Mouse (Mus musculus): ENCODE measurements at regions not wholly inside any gene's neighbourhood (a gene's known extent, or its start where the extent isn't known, plus 50 kb on each side); places are given as distances from the start of the nearest gene placed in this dataset.

DNA sequence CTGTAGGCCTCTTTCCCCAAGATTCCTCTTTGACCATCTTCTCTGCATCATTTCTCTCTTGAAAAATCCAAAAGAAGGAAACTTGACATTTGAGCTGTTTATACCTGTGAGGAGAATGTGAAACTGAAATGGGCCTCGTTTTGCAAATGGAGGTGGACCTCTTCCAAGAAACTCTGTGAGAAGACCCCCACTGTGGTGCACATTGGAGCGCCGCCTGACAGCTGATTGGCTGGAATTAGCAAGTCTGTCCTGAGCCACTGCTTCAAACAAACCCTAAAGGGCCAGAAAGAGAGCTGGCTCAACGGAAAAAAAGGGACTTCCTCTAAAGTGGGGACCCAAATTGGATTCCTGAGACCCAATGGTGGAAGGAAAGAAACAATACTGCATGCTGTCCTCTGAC lies 250.9 kb upstream of the Trpc7 start:
- no peak for ATAC-seq (replicated peaks; ENCODE audit: low FRiP score, low TSS enrichment, low read depth)
- DNase-seq (ENCODE audit: low spot score): no peak
- H3K4me1 ChIP-seq (replicated peaks; ENCODE audit: control insufficient read depth, insufficient read depth, low read length): no peaks in the 10 kb centered on the region
- WGBS: 43% methylated on average over 4 of the region's 4 CpGs
- no peaks in the 10 kb centered on the region for H3K36me3 ChIP-seq (ENCODE audit: control insufficient read depth, insufficient read depth, low read length)
- no peaks in the 10 kb centered on the region for H3K27me3 ChIP-seq (replicated peaks; ENCODE audit: control insufficient read depth, insufficient read depth, low read length)
- H3K9ac ChIP-seq (ENCODE audit: low read length): no peak overlapping the region
- no peaks in the 10 kb centered on the region for H3K9me3 ChIP-seq (ENCODE audit: control insufficient read depth, low read length)
- no peak overlapping the region for H3K4me2 ChIP-seq (ENCODE audit: low read length)
- H3K27ac ChIP-seq (ENCODE audit: low read depth): no peak overlapping the region
- H3K4me3 ChIP-seq (ENCODE audit: low read depth, low read length): no peak overlapping the region

DNA sequence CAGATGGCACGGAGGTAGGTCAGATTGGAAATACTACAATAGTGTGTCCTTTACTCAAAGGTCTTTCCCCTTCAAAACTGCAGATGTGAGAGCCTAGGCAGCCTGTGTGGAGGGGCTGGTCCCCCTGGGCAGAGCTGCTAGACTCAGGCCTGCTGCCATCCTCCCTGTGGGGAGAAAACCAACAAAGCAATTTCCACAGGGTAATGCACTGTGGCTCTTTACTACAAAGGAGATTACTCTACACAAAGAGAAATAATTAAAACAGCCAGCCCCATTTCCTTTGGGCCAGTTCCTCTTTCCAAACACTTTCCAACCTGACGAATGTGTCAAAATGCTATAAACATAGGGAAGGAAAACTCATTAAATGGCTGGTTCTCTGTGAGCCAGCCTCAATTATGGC lies 250.0 kb upstream of the Trpc7 start:
- Histone ChIP-seq H3K9me3 (ENCODE audit: control insufficient read depth, low read length) (no peaks in the 10 kb centered on the region), H3K27me3 (replicated peaks; ENCODE audit: control insufficient read depth, insufficient read depth, low read length) (no peaks in the 10 kb centered on the region), H3K36me3 (ENCODE audit: control insufficient read depth, insufficient read depth, low read length) (no peaks in the 10 kb centered on the region), H3K4me2 (ENCODE audit: low read length) (no peak overlapping the region), H3K4me1 (replicated peaks; ENCODE audit: control insufficient read depth, insufficient read depth, low read length) (no peaks in the 10 kb centered on the region), H3K27ac (ENCODE audit: low read depth) (no peak overlapping the region), H3K4me3 (ENCODE audit: low read depth, low read length) (no peak overlapping the region), H3K9ac (ENCODE audit: low read length) (no peak overlapping the region)
- ATAC-seq (replicated peaks; ENCODE audit: low FRiP score, low TSS enrichment, low read depth): no peak
- 65% methylated on average over 2 of the region's 2 CpGs for WGBS
- no peak for DNase-seq (ENCODE audit: low spot score)

DNA sequence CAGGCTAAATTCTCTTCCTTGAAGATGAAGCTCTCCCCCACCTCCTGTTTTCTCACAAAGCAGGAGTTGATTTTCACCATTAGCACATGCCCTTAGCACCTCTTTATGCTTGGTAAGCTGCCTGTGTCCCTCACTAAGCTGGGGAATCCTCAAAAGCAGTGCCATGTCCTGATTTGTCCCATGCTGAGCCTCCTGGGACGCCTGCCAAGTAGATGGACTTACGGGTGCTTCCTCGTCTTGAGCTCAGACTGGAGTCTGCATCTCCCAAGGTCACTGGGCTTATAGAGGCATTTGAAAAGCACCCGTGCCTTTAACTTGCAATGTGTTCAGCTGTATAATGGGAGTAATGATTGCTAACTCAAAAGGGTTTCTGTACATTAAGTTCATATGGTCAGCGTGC lies 247.1 kb upstream of the Trpc7 start:
- Histone ChIP-seq H3K36me3 (ENCODE audit: control insufficient read depth, insufficient read depth, low read length) (no peaks in the 10 kb centered on the region), H3K4me3 (ENCODE audit: low read depth, low read length) (no peak overlapping the region), H3K9me3 (ENCODE audit: control insufficient read depth, low read length) (no peaks in the 10 kb centered on the region), H3K4me1 (replicated peaks; ENCODE audit: control insufficient read depth, insufficient read depth, low read length) (no peaks in the 10 kb centered on the region), H3K4me2 (ENCODE audit: low read length) (no peak overlapping the region), H3K27ac (ENCODE audit: low read depth) (no peak overlapping the region), H3K27me3 (replicated peaks; ENCODE audit: control insufficient read depth, insufficient read depth, low read length) (no peaks in the 10 kb centered on the region), H3K9ac (ENCODE audit: low read length) (no peak overlapping the region)
- 62% methylated on average over 5 of the region's 5 CpGs for WGBS
- ATAC-seq (replicated peaks; ENCODE audit: low FRiP score, low TSS enrichment, low read depth): no peak
- no peak for DNase-seq (ENCODE audit: low spot score)

DNA sequence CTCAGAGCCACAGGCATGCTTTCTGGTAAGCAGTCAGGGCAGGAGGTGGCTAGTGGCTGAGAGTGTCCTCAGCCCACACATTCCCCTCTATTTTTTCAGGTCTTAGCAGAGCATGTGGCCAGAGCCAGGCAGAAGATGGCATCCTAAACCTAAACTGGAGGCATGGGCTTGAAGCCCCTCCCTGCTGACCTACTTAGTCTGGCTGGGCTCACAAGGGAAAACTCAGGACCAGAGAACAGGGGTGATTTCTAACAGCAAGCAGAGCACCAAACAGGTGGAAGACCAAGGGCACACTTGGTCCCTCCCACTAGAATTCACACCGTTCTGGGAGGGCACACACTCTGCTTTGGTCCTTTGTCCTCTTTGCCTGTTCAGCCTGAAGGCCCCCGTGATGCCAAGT lies 246.6 kb upstream of the Trpc7 start:
- ATAC-seq (replicated peaks; ENCODE audit: low FRiP score, low TSS enrichment, low read depth) (no peak), DNase-seq (ENCODE audit: low spot score) (no peak)
- H3K27me3 ChIP-seq (replicated peaks; ENCODE audit: control insufficient read depth, insufficient read depth, low read length): no peaks in the 10 kb centered on the region
- no peak overlapping the region for H3K9ac ChIP-seq (ENCODE audit: low read length)
- H3K36me3 ChIP-seq (ENCODE audit: control insufficient read depth, insufficient read depth, low read length): no peaks in the 10 kb centered on the region
- H3K4me2 ChIP-seq (ENCODE audit: low read length): no peak overlapping the region
- H3K27ac ChIP-seq (ENCODE audit: low read depth): no peak overlapping the region
- H3K9me3 ChIP-seq (ENCODE audit: control insufficient read depth, low read length): no peaks in the 10 kb centered on the region
- 21% methylated on average over 2 of the region's 2 CpGs for WGBS
- no peak overlapping the region for H3K4me3 ChIP-seq (ENCODE audit: low read depth, low read length)
- H3K4me1 ChIP-seq (replicated peaks; ENCODE audit: control insufficient read depth, insufficient read depth, low read length): no peaks in the 10 kb centered on the region

DNA sequence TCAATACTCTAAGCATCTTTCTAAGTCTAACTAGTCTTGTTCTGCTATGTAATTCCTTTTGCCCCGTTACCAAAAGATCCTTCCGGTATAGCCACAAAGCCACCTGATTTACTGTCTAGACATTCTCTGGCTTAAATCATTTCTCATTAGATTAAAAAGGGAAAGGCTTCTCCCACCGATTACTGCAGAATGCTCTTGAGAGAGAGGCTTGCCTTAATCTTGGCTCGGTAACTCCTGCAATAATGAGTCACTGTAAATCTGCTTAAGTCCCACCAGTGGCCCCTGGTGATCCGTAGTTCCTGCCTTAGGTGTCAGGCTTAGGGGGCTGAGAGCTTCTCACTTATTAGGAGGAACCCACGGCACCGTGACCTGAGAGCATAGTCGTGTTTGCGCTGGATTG lies 220.1 kb upstream of the Trpc7 start:
- H3K27ac ChIP-seq (ENCODE audit: low read depth): no peak overlapping the region
- H3K27me3 ChIP-seq (replicated peaks; ENCODE audit: control insufficient read depth, insufficient read depth, low read length): no peaks in the 10 kb centered on the region
- no peaks in the 10 kb centered on the region for H3K36me3 ChIP-seq (ENCODE audit: control insufficient read depth, insufficient read depth, low read length)
- no peaks in the 10 kb centered on the region for H3K9me3 ChIP-seq (ENCODE audit: control insufficient read depth, low read length)
- H3K4me3 ChIP-seq (ENCODE audit: low read depth, low read length): no peak overlapping the region
- 64% methylated on average over 9 of the region's 9 CpGs for WGBS
- DNase-seq (ENCODE audit: low spot score): no peak
- no peak for ATAC-seq (replicated peaks; ENCODE audit: low FRiP score, low TSS enrichment, low read depth)
- H3K4me2 ChIP-seq (ENCODE audit: low read length): no peak overlapping the region
- H3K4me1 ChIP-seq (replicated peaks; ENCODE audit: control insufficient read depth, insufficient read depth, low read length): no peaks in the 10 kb centered on the region
- no peak overlapping the region for H3K9ac ChIP-seq (ENCODE audit: low read length)

DNA sequence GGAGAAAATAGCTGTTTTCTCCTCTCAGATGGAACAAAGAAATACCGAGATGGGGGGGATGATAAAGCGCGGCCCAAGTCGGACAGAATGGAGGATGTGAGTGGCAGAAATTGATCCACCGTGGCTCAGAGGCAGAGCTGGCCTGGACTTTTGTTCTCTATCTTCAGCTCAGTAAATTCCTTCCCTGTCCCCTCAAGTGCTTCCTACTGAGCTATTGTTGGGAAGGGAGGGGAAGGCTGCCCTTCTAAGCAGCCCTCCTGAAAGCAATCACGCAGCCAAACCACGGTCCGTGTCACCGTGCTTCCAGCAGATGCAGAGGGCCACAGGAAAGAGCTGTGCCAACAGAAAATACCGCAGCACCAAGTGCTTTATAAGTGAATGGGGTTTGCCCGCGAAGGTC lies 212.2 kb upstream of the Trpc7 start:
- H3K4me1 ChIP-seq (replicated peaks; ENCODE audit: control insufficient read depth, insufficient read depth, low read length): no peaks in the 10 kb centered on the region
- peaks cover 4% of the 10 kb centered on the region; the same call in 1 of the 2 replicates for H3K9me3 ChIP-seq (ENCODE audit: control insufficient read depth, low read length)
- DNase-seq (ENCODE audit: low spot score): no peak
- no peaks in the 10 kb centered on the region for H3K36me3 ChIP-seq (ENCODE audit: control insufficient read depth, insufficient read depth, low read length)
- whole genome bisulfite sequencing: 25% methylated on average over 12 of the region's 12 CpGs
- no peaks in the 10 kb centered on the region for H3K27me3 ChIP-seq (replicated peaks; ENCODE audit: control insufficient read depth, insufficient read depth, low read length)
- no peak overlapping the region for H3K9ac ChIP-seq (ENCODE audit: low read length)
- H3K27ac ChIP-seq (ENCODE audit: low read depth): no peak overlapping the region
- H3K4me3 ChIP-seq (ENCODE audit: low read depth, low read length): no peak overlapping the region
- no peak overlapping the region for H3K4me2 ChIP-seq (ENCODE audit: low read length)
- ATAC-seq (replicated peaks; ENCODE audit: low FRiP score, low TSS enrichment, low read depth): no peak

DNA sequence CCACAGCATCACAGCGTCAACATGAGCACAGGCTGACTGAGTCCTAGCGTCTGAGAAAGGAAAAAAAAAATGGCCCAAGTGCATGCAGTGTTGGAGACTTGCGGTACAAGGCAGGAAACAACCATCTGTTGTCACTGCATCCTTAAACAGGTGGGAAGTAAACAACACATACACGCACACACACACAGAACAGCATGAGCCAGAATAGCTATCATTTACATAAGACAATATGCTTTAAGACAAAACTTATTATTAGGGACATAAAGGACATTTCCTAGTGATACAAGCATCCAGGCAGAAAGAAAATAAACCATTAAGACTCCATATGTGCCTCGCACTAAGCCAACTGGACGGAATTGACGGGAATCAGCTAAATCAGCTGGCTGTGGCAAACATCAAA lies 203.8 kb upstream of the Trpc7 start:
- Histone ChIP-seq H3K36me3 (ENCODE audit: control insufficient read depth, insufficient read depth, low read length) (no peaks in the 10 kb centered on the region), H3K9ac (ENCODE audit: low read length) (no peak overlapping the region), H3K4me1 (replicated peaks; ENCODE audit: control insufficient read depth, insufficient read depth, low read length) (no peaks in the 10 kb centered on the region), H3K4me3 (ENCODE audit: low read depth, low read length) (no peak overlapping the region), H3K4me2 (ENCODE audit: low read length) (no peak overlapping the region), H3K27ac (ENCODE audit: low read depth) (no peak overlapping the region), H3K9me3 (ENCODE audit: control insufficient read depth, low read length) (no peaks in the 10 kb centered on the region), H3K27me3 (replicated peaks; ENCODE audit: control insufficient read depth, insufficient read depth, low read length) (no peaks in the 10 kb centered on the region)
- ATAC-seq (replicated peaks; ENCODE audit: low FRiP score, low TSS enrichment, low read depth): no peak
- WGBS: 90% methylated on average over 7 of the region's 7 CpGs
- no peak for DNase-seq (ENCODE audit: low spot score)

DNA sequence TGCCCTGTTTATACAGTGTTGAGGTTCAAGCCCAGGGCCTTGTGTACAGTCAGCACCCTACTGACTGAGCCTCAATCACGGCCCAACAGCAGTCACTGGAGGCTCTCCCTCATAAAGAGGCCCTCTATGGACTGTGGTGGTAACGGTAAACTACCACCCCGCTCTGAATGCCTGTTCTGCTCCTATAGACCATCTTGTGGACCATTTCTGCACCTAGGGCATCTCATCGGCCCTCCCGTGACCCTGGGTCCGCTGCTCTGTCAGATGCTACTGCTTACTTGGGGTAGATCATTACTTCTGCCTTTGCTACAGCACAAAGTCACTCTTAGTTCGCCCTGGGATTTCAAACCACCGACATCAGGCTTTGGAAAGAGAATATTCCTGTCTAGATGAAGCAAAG lies 196.1 kb upstream of the Trpc7 start:
- no peaks in the 10 kb centered on the region for H3K36me3 ChIP-seq (ENCODE audit: control insufficient read depth, insufficient read depth, low read length)
- H3K27me3 ChIP-seq (replicated peaks; ENCODE audit: control insufficient read depth, insufficient read depth, low read length): no peaks in the 10 kb centered on the region
- no peak overlapping the region for H3K27ac ChIP-seq (ENCODE audit: low read depth)
- 89% methylated on average over 8 of the region's 8 CpGs for WGBS
- DNase-seq (ENCODE audit: low spot score) (no peak), ATAC-seq (replicated peaks; ENCODE audit: low FRiP score, low TSS enrichment, low read depth) (no peak)
- H3K9me3 ChIP-seq (ENCODE audit: control insufficient read depth, low read length): no peaks in the 10 kb centered on the region
- no peak overlapping the region for H3K4me2 ChIP-seq (ENCODE audit: low read length)
- H3K4me1 ChIP-seq (replicated peaks; ENCODE audit: control insufficient read depth, insufficient read depth, low read length): no peaks in the 10 kb centered on the region
- no peak overlapping the region for H3K4me3 ChIP-seq (ENCODE audit: low read depth, low read length)
- no peak overlapping the region for H3K9ac ChIP-seq (ENCODE audit: low read length)

DNA sequence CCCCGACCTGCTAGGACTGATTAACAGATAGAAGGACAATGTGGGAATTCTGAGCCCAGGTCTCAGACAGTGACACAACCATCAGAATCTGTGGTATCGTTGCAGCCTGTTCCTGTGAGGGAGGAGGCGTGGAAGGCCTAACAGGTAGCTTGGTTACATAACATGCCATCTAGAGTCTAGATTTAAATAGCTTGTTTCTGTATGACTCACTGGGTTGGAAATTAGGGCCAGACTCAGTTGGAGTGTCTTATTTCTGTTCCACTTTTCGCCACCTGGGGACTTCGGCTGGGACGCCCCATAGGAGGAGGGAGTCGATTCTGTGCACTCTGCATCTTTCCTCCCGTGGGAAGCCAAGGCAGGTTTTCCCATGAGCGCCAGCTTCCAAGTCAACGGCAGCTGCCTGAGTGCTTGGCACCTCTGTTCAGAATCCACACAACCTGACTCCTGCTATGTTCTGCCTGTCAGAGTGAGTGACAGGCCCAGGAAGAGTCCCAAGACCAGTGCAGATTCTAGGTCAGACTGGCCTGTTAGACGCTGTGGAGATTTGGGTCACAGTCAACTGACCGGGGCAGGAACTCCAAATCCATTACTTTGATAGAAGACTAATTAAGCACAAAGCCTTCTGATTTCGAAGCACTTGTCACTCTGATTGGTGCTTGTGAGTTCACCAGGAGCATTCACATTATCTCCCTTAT lies 193.7 kb upstream of the Trpc7 start:
- Histone ChIP-seq H3K9ac (ENCODE audit: low read length) (no peak overlapping the region), H3K4me2 (ENCODE audit: low read length) (no peak overlapping the region), H3K9me3 (ENCODE audit: control insufficient read depth, low read length) (no peaks in the 10 kb centered on the region), H3K36me3 (ENCODE audit: control insufficient read depth, insufficient read depth, low read length) (no peaks in the 10 kb centered on the region), H3K27ac (ENCODE audit: low read depth) (no peak overlapping the region), H3K4me3 (ENCODE audit: low read depth, low read length) (no peak overlapping the region), H3K4me1 (replicated peaks; ENCODE audit: control insufficient read depth, insufficient read depth, low read length) (no peaks in the 10 kb centered on the region), H3K27me3 (replicated peaks; ENCODE audit: control insufficient read depth, insufficient read depth, low read length) (no peaks in the 10 kb centered on the region)
- DNase-seq (ENCODE audit: low spot score) (no peak), ATAC-seq (replicated peaks; ENCODE audit: low FRiP score, low TSS enrichment, low read depth) (no peak)
- WGBS: 86% methylated on average over 13 of the region's 13 CpGs
